Mouse (Mus musculus): ENCODE measurements around the gene Cxcl1. TPM values are rescaled to one million over a fixed set of nuclear protein-coding genes. Genes with fewer than 3 reads are reported as not detected.
A peak's percentile ranks its signal among the peaks of the same experiment; 100 is the strongest.

Cxcl1 gene
- polyA plus RNA-seq, 1 experiment from 2014 or later: 0.68 TPM

DNA sequence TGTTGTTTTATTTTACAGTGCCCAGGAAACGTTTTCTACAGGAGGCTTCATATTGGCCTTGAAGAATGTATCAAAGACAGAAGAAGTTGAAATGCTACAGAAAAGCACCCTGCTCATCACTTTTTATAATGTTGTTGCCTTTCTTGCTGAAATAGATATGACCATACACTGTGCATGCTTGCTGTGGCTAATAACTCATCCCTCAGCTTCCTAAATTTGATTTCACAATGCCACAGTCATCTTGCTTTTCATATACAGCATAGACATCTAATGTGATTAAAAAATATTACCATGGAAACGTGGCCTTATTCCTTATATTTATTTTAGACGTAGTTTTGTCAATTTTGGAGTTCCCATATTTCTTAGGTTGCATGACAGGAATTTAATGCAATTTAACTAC, 6.4 kb downstream of the Cxcl1 start:
- Histone ChIP-seq H3K4me2 (replicated peaks) (no peak overlapping the region), H3K27ac (no peak overlapping the region), H3K27me3 (replicated peaks) (no peaks in the 10 kb centered on the region), H3K9ac (no peak overlapping the region), H3K9me3 (no peaks in the 10 kb centered on the region), H3K4me1 (replicated peaks) (0 out of 2 replicates have a peak, but pooled peaks cover 4% of the 10 kb centered on the region), H3K36me3 (no peaks in the 10 kb centered on the region), H3K4me3 (replicated peaks) (no peak overlapping the region)
- no peak for ATAC-seq
- WGBS: 78% methylated on average over 3 of the region's 3 CpGs

DNA sequence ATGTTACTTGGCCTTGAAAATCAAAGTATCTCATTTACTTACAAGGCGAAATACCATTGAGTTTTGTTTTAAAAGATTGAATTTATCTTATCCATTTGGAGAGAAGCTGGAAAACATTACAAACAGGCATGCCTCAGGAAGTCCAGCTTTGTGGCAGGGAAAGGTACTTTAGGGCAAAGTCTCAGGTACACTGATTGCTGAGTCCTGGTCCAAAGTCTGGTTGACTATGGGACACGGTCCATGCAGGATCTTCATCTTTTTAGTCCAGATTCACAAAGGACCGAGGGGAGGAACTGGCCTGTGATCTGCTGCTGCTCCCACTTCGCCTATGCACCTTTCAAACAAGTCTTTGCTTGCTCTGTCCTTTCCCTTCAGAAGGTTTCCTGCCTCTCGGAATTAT, 8.3 kb downstream of the Cxcl1 start:
- WGBS: 84% methylated on average over 5 of the region's 5 CpGs
- Histone ChIP-seq H3K27me3 (replicated peaks) (0 out of 2 replicates have a peak, but pooled peaks cover 3% of the 10 kb centered on the region), H3K4me1 (replicated peaks) (peaks cover 8% of the 10 kb centered on the region; the same call in 1 of the 2 replicates), H3K27ac (no peak overlapping the region), H3K9me3 (no peaks in the 10 kb centered on the region), H3K4me3 (replicated peaks) (no peak overlapping the region), H3K9ac (no peak overlapping the region), H3K4me2 (replicated peaks) (no peak overlapping the region), H3K36me3 (no peaks in the 10 kb centered on the region)
- ATAC-seq: no peak

DNA sequence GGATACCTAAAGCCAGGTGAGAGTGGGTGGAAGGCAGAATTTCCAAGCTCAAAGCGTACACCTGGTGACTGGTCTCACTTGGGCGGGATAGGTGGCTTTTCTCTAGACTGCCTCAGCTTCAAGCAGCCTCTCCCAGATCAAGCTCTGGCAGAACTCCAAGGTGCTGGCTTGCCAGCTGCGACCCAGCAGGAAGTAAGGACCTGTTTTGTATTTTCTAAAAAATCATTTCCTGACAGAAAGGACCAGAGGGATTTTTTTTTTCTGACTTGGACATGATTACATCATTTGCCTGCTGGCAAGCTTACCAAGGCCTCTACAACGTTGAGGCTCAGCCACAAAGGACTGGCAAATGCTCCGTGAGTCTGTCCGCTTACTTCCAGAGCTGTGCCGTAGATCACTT, 9.1 kb downstream of the Cxcl1 start:
- 46% methylated on average over 7 of the region's 7 CpGs for WGBS
- Histone ChIP-seq H3K27me3 (replicated peaks) (0 out of 2 replicates have a peak, but pooled peaks cover 9% of the 10 kb centered on the region), H3K9me3 (no peaks in the 10 kb centered on the region), H3K4me2 (replicated peaks) (no peak overlapping the region), H3K4me1 (replicated peaks) (peaks cover 8% of the 10 kb centered on the region; the same call in 1 of the 2 replicates), H3K4me3 (replicated peaks) (no peak overlapping the region), H3K9ac (no peak overlapping the region), H3K36me3 (no peaks in the 10 kb centered on the region), H3K27ac (no peak overlapping the region)
- ATAC-seq: no peak

DNA sequence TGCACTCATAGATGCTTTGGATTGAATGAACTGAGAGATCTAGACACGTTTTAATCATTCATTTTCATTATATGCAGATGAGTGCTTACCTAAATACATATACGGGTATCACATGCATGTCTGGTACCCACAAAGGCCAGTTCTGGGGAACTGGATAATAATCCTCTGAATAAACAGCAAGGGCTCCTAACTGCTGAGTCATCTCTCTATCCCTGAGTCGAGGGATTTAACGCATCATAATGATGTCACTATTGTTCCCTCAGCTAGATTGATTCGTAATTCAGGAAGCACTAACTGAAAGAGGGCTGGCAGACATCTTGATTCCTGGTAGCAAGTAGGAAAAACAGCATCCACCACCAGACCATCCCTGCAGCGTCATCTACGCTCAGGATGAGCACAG, 9.6 kb downstream of the Cxcl1 start:
- no peak overlapping the region for H3K27ac ChIP-seq
- H3K9me3 ChIP-seq: no peaks in the 10 kb centered on the region
- 68% methylated on average over 7 of the region's 7 CpGs for WGBS
- no peak overlapping the region for H3K4me2 ChIP-seq (replicated peaks)
- no peaks in the 10 kb centered on the region for H3K36me3 ChIP-seq
- ATAC-seq: no peak
- H3K27me3 ChIP-seq (replicated peaks): 0 out of 2 replicates have a peak, but pooled peaks cover 9% of the 10 kb centered on the region
- peaks cover 8% of the 10 kb centered on the region; the same call in 1 of the 2 replicates for H3K4me1 ChIP-seq (replicated peaks)
- no peak overlapping the region for H3K9ac ChIP-seq
- H3K4me3 ChIP-seq (replicated peaks): no peak overlapping the region

DNA sequence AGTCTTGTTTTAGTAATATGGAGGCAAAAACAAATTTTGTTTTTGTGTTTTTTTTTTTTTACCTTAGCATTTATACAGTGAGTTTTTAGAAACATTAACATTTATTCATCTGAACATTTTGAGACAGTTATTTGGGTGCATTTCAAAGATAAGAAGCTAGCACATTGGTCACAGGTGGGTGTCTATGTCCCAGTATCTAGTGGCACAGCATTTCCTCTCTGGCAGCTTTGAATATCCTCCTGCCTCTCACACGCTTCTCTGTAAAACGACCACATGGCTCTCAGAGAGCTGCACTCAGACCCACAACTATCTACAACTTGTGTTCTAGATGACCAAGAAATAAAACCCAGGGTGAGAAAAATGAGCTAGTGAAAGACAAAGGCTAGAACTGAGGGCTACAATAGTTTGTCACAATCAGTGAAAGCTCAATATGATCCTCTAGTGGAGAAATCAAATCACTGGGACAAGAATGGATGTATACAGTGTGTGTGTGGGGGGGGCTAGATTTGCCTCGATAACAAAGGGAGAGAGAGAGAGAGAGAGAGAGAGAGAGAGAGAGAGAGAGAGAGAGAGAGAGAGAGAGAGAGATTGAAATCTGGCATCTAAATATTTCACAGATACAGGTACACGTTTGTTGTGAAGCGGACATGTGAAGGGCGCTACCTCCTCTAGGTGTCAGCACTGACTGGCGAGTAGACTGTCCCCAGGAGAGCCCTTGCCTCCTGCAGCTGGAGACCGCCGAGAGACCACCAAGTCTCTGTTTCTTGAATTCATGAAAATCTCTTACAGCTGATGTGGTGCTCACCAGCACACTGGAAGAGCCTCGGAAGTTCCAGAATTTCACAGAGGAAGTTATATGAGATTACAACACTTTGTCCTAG, 11.6 kb downstream of the Cxcl1 start:
- H3K4me3 ChIP-seq (replicated peaks): peak overlapping the region; percentile 25; the same call in 1 of the 2 replicates
- no peaks in the 10 kb centered on the region for H3K36me3 ChIP-seq
- peak overlapping the region; percentile 83 for H3K4me2 ChIP-seq (replicated peaks)
- peaks cover 8% of the 10 kb centered on the region; the same call in 1 of the 2 replicates for H3K4me1 ChIP-seq (replicated peaks)
- WGBS: 12% methylated on average over 10 of the region's 10 CpGs
- ATAC-seq: peak; percentile 65
- no peak overlapping the region for H3K27ac ChIP-seq
- 0 out of 2 replicates have a peak, but pooled peaks cover 9% of the 10 kb centered on the region for H3K27me3 ChIP-seq (replicated peaks)
- H3K9me3 ChIP-seq: no peaks in the 10 kb centered on the region
- H3K9ac ChIP-seq: no peak overlapping the region

DNA sequence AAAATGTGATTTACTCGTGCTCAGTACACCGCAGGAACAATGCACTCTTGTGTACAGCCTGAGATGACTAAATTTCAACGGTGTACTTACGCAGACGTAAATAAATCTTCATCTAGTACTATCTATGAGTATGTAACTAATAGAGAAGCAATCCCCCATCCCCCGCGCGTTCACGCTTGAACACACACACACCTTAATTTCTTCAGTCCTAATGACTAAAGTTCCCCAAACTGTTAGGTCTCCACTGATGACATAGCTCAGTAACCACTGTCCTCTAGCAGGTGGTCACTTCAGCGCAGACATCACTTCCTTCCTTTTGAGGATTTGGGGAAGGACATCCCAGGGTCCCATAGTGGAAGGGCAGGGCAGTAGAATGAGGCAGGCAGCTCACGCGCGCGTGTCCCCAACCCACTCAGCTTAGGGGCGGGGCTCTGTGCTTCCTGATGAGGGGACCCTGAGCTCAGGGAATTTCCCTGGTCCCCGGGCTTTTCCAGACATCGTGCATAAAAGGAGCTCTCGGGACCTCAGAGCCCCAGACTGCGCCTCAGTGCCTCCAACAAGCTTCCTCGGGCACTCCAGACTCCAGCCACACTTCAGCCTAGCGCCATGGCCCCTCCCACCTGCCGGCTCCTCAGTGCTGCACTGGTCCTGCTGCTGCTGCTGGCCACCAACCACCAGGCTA, 12.4 kb downstream of the Cxcl1 start, which contains the start of gene Cxcl2:
TSS of gene Cxcl2 (plus strand) at position 533 of the 682 bp plus-strand sequence.
- Histone ChIP-seq H3K4me1 (replicated peaks) (peaks cover 8% of the 10 kb centered on the region; the same call in 1 of the 2 replicates), H3K27me3 (replicated peaks) (0 out of 2 replicates have a peak, but pooled peaks cover 9% of the 10 kb centered on the region), H3K9me3 (no peaks in the 10 kb centered on the region), H3K4me3 (replicated peaks) (peak within 1 kb of the TSS; percentile 25), H3K27ac (no peak within 1 kb of the TSS), H3K9ac (no peak within 1 kb of the TSS), H3K36me3 (no peaks in the 10 kb centered on the region), H3K4me2 (replicated peaks) (peak within 1 kb of the TSS; percentile 83)
- ATAC-seq: peak; percentile 72
- 9% methylated on average over 22 of the region's 22 CpGs for WGBS

DNA sequence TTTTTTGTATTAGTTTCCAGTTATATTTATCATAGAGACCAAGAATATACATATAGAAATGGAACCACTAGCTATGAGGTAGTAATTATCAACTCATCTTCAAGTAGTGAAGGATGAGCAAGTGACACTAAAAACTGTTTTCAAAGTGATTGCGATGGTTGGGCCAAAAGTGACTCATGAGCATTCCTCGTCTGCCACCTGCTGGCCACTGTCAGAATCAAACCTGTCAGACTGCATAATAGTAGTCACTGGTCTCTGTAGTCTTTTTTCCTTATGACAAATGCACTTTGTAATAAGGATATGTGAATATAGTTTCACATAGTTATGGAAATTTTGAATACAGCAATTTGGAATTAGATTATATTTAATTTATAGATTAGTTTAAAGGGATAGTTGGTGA, 17.9 kb downstream of the Cxcl1 start:
- H3K27ac ChIP-seq: no peak overlapping the region
- H3K27me3 ChIP-seq (replicated peaks): 0 out of 2 replicates have a peak, but pooled peaks cover 9% of the 10 kb centered on the region
- ATAC-seq: peak; percentile 43; the same call in 1 of the 2 replicates
- WGBS: 2% methylated on average over 2 of the region's 2 CpGs
- H3K9ac ChIP-seq: no peak overlapping the region
- no peaks in the 10 kb centered on the region for H3K4me1 ChIP-seq (replicated peaks)
- H3K4me3 ChIP-seq (replicated peaks): no peak overlapping the region
- H3K36me3 ChIP-seq: no peaks in the 10 kb centered on the region
- no peaks in the 10 kb centered on the region for H3K9me3 ChIP-seq
- H3K4me2 ChIP-seq (replicated peaks): no peak overlapping the region

DNA sequence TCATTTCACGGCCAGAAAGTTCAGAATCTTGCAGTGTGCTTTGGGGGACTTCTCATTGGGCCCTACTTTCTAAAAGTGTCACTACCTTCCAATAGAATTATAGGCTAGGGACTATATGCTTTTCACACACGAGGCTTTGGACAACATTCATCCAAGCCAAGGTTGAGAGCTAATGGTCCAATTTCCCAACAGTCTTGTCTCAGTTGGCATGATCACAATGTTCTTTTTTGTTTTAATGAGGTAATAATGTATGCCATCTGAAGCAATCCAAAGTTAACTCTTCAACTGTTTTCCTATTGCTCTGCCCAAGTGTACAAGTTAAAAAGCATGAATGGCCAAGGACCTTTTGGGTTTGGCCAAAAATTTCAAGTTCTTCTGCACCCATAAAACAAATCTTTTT, 28.5 kb downstream of the Cxcl1 start:
- H3K27me3 ChIP-seq (replicated peaks): no peaks in the 10 kb centered on the region
- no peak overlapping the region for H3K4me3 ChIP-seq (replicated peaks)
- H3K4me1 ChIP-seq (replicated peaks): no peaks in the 10 kb centered on the region
- H3K9me3 ChIP-seq: no peaks in the 10 kb centered on the region
- ATAC-seq: no peak
- no peak overlapping the region for H3K27ac ChIP-seq
- 83% methylated on average over 2 of the region's 2 CpGs for WGBS
- no peaks in the 10 kb centered on the region for H3K36me3 ChIP-seq
- H3K9ac ChIP-seq: no peak overlapping the region
- H3K4me2 ChIP-seq (replicated peaks): no peak overlapping the region

DNA sequence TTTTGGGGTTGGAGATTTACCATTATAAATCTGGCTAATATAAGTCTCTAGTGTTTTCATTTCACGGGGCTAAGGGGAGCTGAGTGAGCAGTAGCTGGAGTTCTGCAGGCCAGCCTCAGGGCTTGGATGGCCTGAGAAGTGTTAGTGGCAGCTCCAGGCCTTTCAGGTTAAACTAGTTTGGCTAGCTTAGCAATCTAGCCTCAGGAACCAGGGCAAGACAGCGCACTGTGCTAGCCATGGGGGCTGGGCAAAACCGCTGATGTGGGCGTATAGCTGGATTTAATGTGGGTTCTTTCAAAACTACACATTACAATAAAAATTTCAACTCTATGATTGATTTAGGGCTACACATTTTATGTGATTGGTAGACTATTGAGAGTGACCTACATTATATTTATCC, 31.9 kb downstream of the Cxcl1 start:
- ATAC-seq: no peak
- no peak overlapping the region for H3K4me3 ChIP-seq (replicated peaks)
- H3K27ac ChIP-seq: no peak overlapping the region
- 87% methylated on average over 4 of the region's 4 CpGs for WGBS
- H3K27me3 ChIP-seq (replicated peaks): no peaks in the 10 kb centered on the region
- no peak overlapping the region for H3K4me2 ChIP-seq (replicated peaks)
- H3K4me1 ChIP-seq (replicated peaks): no peaks in the 10 kb centered on the region
- H3K9me3 ChIP-seq: no peaks in the 10 kb centered on the region
- H3K9ac ChIP-seq: no peak overlapping the region
- no peaks in the 10 kb centered on the region for H3K36me3 ChIP-seq

DNA sequence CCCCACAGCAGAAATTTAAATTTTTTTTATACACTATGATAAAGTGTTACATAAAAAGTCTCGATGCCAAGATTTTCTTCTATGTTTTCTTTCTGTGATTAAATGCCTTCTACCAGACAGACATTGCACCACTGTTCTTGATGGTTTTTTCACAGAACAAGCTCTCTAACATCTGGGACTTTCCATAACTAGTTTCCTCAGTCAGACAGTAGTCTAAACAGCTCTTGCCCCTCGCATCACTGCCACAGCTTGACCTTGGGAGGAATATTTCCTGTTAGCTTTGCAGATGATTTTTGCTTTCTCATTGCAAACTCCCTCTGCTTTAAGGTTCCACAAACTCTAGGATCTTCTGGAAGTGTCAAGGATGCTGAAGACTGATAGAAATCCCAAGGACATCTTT, 39.5 kb downstream of the Cxcl1 start:
- H3K4me3 ChIP-seq (replicated peaks): peak overlapping the region; percentile 85
- H3K4me1 ChIP-seq (replicated peaks): peaks cover 6% of the 10 kb centered on the region; the same call in 1 of the 2 replicates
- WGBS: 25% methylated on average over 2 of the region's 2 CpGs

DNA sequence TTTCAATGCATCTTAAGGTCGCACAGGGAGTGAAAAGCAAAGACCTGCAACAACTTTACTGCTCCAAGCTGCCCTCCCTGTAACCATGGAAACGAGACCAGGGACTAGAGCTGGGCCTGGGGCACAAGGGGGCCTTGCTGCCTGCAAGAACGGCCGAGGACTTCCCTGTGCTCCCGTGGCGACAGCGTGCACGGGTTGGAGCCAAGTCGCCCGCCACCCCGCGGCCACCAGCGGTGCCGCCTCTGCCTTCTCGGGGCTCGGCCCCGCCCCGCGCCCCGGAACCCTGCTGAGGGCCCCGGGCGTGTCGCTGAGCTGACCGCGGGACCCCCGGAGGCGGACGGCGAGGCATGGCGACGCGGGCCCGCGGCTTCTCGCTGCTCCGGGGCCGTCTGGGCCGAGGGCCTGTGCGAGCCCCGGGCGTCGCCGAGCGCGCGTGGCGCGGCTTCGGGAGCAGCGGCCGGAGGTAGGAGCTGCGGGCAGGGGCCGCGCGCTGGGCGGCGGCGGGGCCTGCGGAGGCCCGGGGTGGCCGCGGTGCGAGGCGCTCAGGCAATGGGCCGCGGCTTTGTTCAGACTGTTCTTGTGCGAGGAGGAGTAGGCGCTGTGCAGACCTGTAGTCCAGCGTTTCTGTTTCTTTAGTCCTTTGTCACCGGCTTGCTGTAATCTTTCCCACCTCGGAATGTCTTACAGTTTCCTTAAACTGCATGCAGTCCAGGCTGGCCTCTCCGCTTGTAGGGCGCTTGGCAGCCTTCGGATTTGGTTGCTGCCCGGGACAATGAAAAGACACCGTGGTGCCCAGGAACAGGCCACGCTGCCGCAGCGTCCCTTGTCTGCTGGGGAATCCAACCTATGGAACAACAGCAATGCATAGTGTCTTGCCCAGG, 40.2 kb downstream of the Cxcl1 start, which contains the start of gene Mthfd2l:
TSS of gene Mthfd2l (plus strand) at position 147 of the 881 bp plus-strand sequence.
- Histone ChIP-seq H3K27me3 (replicated peaks) (no peaks in the 10 kb centered on the region), H3K4me2 (replicated peaks) (peak within 1 kb of the TSS; percentile 62), H3K4me1 (replicated peaks) (peaks cover 6% of the 10 kb centered on the region; the same call in 1 of the 2 replicates), H3K9me3 (no peaks in the 10 kb centered on the region), H3K27ac (peak within 1 kb of the TSS; percentile 98), H3K9ac (peak within 1 kb of the TSS; percentile 98), H3K4me3 (replicated peaks) (peak within 1 kb of the TSS; percentile 85), H3K36me3 (no peaks in the 10 kb centered on the region)
- ATAC-seq: peak; percentile 99
- under 1% methylated on average over 67 of the region's 79 CpGs for WGBS

More for the DNA sequence above, 39.5 kb downstream of the Cxcl1 start:
- Histone ChIP-seq H3K4me2 (replicated peaks) (peak overlapping the region; percentile 62), H3K9ac (peak overlapping the region; percentile 98), H3K36me3 (no peaks in the 10 kb centered on the region), H3K9me3 (no peaks in the 10 kb centered on the region), H3K27me3 (replicated peaks) (no peaks in the 10 kb centered on the region), H3K27ac (peak overlapping the region; percentile 98)
- peak; percentile 37; the same call in 1 of the 2 replicates for ATAC-seq
